Mouse (Mus musculus) liver, postnatal 0 days (tissue): ENCODE data around the gene Kif28. TPM values are rescaled to one million over a fixed set of nuclear protein-coding genes. Genes with fewer than 3 reads are reported as not detected.

Experiments
- ATAC-seq: fragments of 200-750 bp; cut with Nextera tagmentation; 2 replicates; pipeline ENCODE4 v1.8.0; 2017; ENCODE audit warnings: mild to moderate bottlenecking, moderate library complexity
- DNase-seq: peaks from one replicate; pipeline ENCODE4 v3.0.0-alpha.2; 2016
- H3K27ac ChIP-seq: fragments of 300-500 bp; sonication (generic); 2 replicates; pipeline ENCODE4 v1.5.1; 2014; ENCODE audit warnings: antibody characterized with exemption, moderate library complexity, mild to moderate bottlenecking, low read depth
- H3K27me3 ChIP-seq: fragments of 300-500 bp; sonication (generic); 2 replicates; pipeline ENCODE4 v1.6.1; 2014; ENCODE audit warnings: low read length, control low read depth, mixed read lengths; ENCODE audit not compliant: insufficient read depth
- H3K36me3 ChIP-seq: fragments of 300-500 bp; sonication (generic); replicated peaks from 2 replicates; pipeline ENCODE4 v1.6.1; 2014; ENCODE audit warnings: mild to moderate bottlenecking, control low read depth, low read length, moderate library complexity, mixed read lengths; ENCODE audit not compliant: insufficient read depth
- H3K4me1 ChIP-seq: fragments of 300-500 bp; sonication (generic); 2 replicates; pipeline ENCODE4 v1.6.1; 2014; ENCODE audit warnings: antibody characterized with exemption, mild to moderate bottlenecking, control low read depth; ENCODE audit not compliant: insufficient read depth
- H3K4me2 ChIP-seq: fragments of 300-500 bp; sonication (generic); 2 replicates; pipeline ENCODE4 v1.6.1; 2014; ENCODE audit warnings: low read depth, mild to moderate bottlenecking, low read length, moderate library complexity, mixed read lengths
- H3K4me3 ChIP-seq: fragments of 300-500 bp; sonication (generic); 2 replicates; pipeline ENCODE4 v1.5.1; 2014; ENCODE audit warnings: low read depth, low read length
- H3K9ac ChIP-seq: fragments of 300-500 bp; sonication (generic); replicated peaks from 2 replicates; pipeline ENCODE4 v1.6.1; 2014; ENCODE audit warnings: mild to moderate bottlenecking, moderate library complexity
- H3K9me3 ChIP-seq: fragments of 300-500 bp; sonication (generic); 2 replicates; pipeline ENCODE4 v1.6.1; 2016; ENCODE audit warnings: mild to moderate bottlenecking, control low read depth, low read length, mixed read lengths
- CTCF ChIP-seq: sonication (generic); IDR thresholded peaks from 2 replicates; pipeline ENCODE4 v1.5.1; 2016; ENCODE audit warnings: antibody characterized with exemption, low read depth
- EP300 ChIP-seq: IDR thresholded peaks from 2 replicates; pipeline ENCODE4 v1.6.1; 2016; ENCODE audit warnings: antibody characterized with exemption, low read depth, mild to moderate bottlenecking
- WGBS: fragments of 180-500 bp; shearing (Covaris S2); extraction: QIAGEN DNeasy Blood & Tissue Kit; methylation state at CpG from one replicate; pipeline ENCODE4 v1.1.7; 2014; ENCODE audit not compliant: insufficient replicate concordance; 5-methylcytosine and 5-hydroxymethylcytosine counted together
- polyA plus RNA-seq: library from polyadenylated mRNA; unstranded; fragments of >200 nt; fragmentation: Nextera tagmentation; extraction: Ambion mirVana; gene quantifications from 2 replicates; pipeline ENCODE4 v1.2.1, GENCODE M21; 2015

Gene Kif28
- polyA plus RNA-seq, 1 experiment from 2014 or later = not detected

GRCm38 (mm10) chr1:179674355-179674754 lies 70.7 kb downstream of the Kif28 start:
- H3K27me3 ChIP-seq = no peaks in the 10 kb centered on the region
- ATAC-seq (no peak), DNase-seq (no peak)
- 74% methylated on average over 3 of the region's 3 CpGs for WGBS
- H3K9ac ChIP-seq = no peak overlapping the region
- H3K36me3 ChIP-seq = peaks cover 11% of the 10 kb centered on the region
- no peak overlapping the region for H3K4me2 ChIP-seq
- H3K27ac ChIP-seq = no peak overlapping the region
- H3K4me1 ChIP-seq = no peaks in the 10 kb centered on the region
- H3K4me3 ChIP-seq = no peak overlapping the region
- H3K9me3 ChIP-seq = no peaks in the 10 kb centered on the region
- no peak for TF ChIP-seq EP300
- TF ChIP-seq CTCF = no peak

DNA sequence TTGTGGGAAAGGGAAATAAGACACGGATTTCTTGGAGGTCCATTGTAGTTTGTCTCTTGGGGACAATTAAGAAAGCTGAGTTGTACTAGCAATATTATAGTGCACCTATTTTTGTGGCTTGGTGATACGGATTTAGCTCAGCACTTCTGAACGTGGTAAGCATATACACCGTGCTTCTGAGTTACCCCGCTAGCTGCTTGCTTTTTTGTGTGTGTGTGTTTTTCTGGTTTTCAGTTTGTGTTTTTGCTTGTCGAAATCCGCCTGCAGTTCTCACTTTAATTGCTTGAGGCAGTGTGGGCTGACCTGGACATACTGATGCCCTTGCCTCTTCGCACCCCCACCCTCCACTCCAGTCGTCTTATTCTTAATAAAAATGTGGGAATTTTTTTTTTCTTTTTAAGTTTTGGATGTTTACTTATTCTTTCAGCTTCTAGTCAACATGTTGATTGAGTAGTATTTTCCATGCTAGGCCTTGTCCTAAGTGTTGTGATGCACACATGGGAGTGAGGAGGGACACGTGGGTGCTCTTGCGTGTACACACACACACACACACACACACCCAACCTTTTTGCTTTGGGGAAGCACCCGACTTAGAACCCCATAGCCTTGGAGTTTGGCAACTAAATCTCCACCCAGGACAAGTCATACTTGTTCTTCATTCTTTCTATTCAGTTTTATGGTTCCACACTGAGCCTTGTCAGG lies 76.1 kb downstream of the Kif28 start:
- DNase-seq (no peak), ATAC-seq (no peak)
- H3K9me3 ChIP-seq = no peaks in the 10 kb centered on the region
- H3K9ac ChIP-seq = peak overlapping the region; percentile 72
- H3K4me3 ChIP-seq = peak overlapping the region; percentile 80
- peak overlapping the region; percentile 97 for H3K4me2 ChIP-seq
- peaks cover 3% of the 10 kb centered on the region; the same call in 1 of the 2 replicates for H3K4me1 ChIP-seq
- no peak for TF ChIP-seq EP300
- no peak; the same call in 1 of the 2 replicates for TF ChIP-seq CTCF
- H3K27ac ChIP-seq = no peak overlapping the region
- H3K27me3 ChIP-seq = peaks cover 4% of the 10 kb centered on the region
- 19% methylated on average over 12 of the region's 12 CpGs for WGBS
- H3K36me3 ChIP-seq = peaks cover 5% of the 10 kb centered on the region; the same call in 1 of the 2 replicates

DNA sequence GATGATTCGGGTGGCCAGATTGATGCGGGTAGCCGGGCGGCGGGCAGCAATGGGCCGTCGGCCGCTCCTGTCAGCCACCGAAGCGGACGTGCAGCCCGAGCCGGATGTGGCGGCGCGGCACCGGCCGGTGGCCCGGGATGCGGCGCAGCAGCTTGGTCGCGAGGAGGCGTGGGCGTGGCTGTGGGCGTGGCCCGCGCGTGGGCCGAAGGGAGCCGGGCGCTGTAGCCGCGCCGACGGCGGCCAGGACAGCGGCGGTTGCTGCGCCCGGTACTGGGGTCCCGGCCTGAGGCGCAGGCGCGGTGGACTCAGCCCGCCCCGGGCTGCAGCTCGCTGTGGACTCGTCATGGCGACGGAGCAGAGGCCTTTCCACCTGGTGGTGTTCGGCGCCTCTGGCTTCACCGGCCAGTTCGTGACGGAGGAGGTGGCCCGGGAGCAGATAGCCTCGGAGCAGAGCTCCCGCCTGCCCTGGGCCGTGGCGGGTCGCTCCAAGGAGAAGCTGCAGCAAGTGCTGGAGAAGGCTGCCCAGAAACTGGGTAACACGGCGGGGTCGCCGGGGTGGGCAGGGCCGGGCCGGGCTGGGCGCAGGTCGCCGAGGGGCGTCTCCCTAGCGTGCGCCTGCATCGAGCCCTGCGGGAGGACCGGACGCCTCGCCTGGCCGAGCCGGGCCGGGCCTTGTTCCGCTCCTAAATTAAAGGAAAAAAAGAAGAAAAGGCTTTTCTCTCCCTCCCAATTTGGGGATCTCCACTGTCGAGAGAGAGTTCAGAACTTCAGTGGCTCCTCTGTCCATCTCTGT lies 76.9 kb downstream of the Kif28 start, which contains the start of gene Sccpdh:
Gene Sccpdh, plus strand, starts transcription at position 198 of the 793 bp plus-strand sequence.
- Histone ChIP-seq H3K27me3 (peaks cover 4% of the 10 kb centered on the region), H3K9me3 (no peaks in the 10 kb centered on the region), H3K4me1 (peaks cover 3% of the 10 kb centered on the region; the same call in 1 of the 2 replicates), H3K4me2 (peak within 1 kb of the TSS; percentile 97), H3K9ac (peak within 1 kb of the TSS; percentile 72), H3K36me3 (no peaks in the 10 kb centered on the region), H3K27ac (peak within 1 kb of the TSS; percentile 16; the same call in 1 of the 2 replicates), H3K4me3 (peak within 1 kb of the TSS; percentile 80)
- ATAC-seq (peak; percentile 90), DNase-seq (peak; percentile 88)
- WGBS = under 1% methylated on average over 72 of the region's 84 CpGs
- TF ChIP-seq CTCF = no peak
- no peak for TF ChIP-seq EP300

GRCm38 (mm10) chr1:179667450-179667849 lies 77.6 kb downstream of the Kif28 start:
- peak overlapping the region; percentile 97 for H3K4me2 ChIP-seq
- H3K9me3 ChIP-seq = no peaks in the 10 kb centered on the region
- peaks cover 3% of the 10 kb centered on the region; the same call in 1 of the 2 replicates for H3K4me1 ChIP-seq
- 24% methylated on average over 7 of the region's 7 CpGs for WGBS
- H3K27ac ChIP-seq = no peak overlapping the region
- H3K4me3 ChIP-seq = peak overlapping the region; percentile 80
- ATAC-seq (no peak), DNase-seq (no peak)
- no peak for TF ChIP-seq CTCF
- no peak for TF ChIP-seq EP300
- peaks cover 4% of the 10 kb centered on the region for H3K27me3 ChIP-seq
- peak overlapping the region; percentile 72 for H3K9ac ChIP-seq
- H3K36me3 ChIP-seq = no peaks in the 10 kb centered on the region

- WGBS = 75% methylated on average over 2 of the region's 2 CpGs
- Histone ChIP-seq H3K4me1 (peaks cover 3% of the 10 kb centered on the region; the same call in 1 of the 2 replicates), H3K9ac (no peak overlapping the region), H3K4me3 (no peak overlapping the region), H3K36me3 (no peaks in the 10 kb centered on the region), H3K4me2 (no peak overlapping the region), H3K27ac (no peak overlapping the region), H3K9me3 (no peaks in the 10 kb centered on the region), H3K27me3 (peaks cover 4% of the 10 kb centered on the region)
- no peak for DNase-seq
- no peak for ATAC-seq
- no peak for TF ChIP-seq CTCF
These were observed 78.1 kb downstream of the Kif28 start for GRCm38 (mm10) chr1:179666971-179667370.

DNA sequence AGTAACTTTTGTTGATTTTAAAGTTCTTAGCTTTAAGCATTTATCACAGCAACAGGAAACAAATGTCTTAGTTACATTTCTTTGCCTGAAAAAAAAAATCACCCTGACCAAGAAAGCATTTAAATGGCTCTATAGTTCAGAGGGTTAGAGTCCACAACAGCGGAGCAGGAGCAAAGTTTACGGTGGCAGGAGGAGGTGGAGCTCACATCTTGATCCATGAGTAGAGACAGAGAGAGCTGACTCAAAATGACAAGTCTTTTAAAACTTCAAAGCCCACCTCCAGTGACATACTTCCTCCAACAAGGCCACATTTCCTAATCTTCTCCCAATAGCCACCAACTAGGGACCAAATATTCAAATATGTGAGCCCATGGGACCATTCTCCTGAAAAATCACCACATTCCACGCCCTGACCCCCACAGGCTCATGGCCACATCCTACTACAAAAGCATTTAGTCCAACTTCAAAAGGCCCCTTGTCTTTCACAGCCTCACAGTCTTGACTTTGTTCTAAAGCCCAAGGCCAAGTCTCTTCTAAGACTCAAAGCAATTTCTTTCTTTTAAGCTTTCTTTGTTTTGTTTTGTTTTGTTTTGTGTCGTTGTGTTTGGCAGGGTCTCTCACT lies 80.7 kb downstream of the Kif28 start:
- ATAC-seq = no peak
- Histone ChIP-seq H3K9ac (no peak overlapping the region), H3K36me3 (no peaks in the 10 kb centered on the region), H3K9me3 (no peaks in the 10 kb centered on the region), H3K27ac (no peak overlapping the region), H3K4me3 (no peak overlapping the region), H3K4me2 (no peak overlapping the region), H3K4me1 (peaks cover 3% of the 10 kb centered on the region; the same call in 1 of the 2 replicates), H3K27me3 (peaks cover 4% of the 10 kb centered on the region)
- DNase-seq = no peak
- TF ChIP-seq CTCF = no peak
- no peak for TF ChIP-seq EP300
- 73% methylated on average over 4 of the region's 4 CpGs for WGBS
